In the genomic region with DNA sequence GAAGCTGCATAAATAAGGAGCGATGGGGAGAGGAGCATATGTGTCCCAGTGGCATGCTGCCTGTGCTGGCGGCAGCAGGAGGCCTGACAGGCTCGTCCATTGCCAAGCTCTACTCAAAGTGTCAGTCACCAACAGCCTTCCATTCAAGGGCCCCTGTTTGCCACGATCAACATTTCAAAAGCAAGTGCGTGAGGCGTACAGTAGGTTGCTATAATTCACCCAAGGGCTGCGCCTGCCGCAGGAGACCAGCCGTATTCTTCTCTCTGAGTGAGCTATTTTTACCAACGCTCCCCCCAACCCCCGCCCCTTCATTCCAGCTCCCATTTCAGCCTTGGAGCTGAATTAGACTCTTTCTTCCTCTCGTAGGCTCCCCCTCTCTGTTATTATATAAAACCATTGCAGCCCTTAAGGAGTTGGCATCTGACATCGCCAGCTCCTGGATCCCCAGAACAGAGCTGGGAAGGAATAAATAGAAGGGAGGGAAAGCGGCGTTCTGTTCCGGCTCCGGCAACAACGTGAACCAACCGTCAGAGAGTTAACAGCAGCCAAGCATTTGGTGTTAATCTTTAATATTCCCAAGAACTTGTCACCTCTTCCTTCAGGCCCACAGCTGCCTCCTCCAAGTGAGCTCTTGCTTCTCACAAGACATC, we compare ENCODE assay signal across 8 mouse cellular contexts. TPM values are rescaled to one million over a fixed set of nuclear protein-coding genes. Genes with fewer than 3 reads are reported as not detected.
DNase-seq lines count a peak whose midpoint lies in the region; ATAC-seq and TF ChIP-seq lines count a peak whose summit lies in the region.

No protein-coding gene starts in this region.

- intact Hi-C loops in heart, adult 2 months (cut with DNase I) = no loop called here
- intact Hi-C loops in heart, postnatal 25 days (cut with DNase I) = loop anchor here (5.0 kb wide), 2 partner anchors 92 to 267 kb away; no protein-coding TSS in a partner anchor

- no peaks in the 10 kb centered on the region for H3K79me2 ChIP-seq in heart, adult 2 months (replicated peaks; ENCODE audit: control insufficient read depth, insufficient read depth, low read length)

- peak overlapping the region; percentile 13 for H3K4me2 ChIP-seq in forebrain, embryonic 12.5 days
- H3K4me2 ChIP-seq in hindbrain, postnatal 0 days (ENCODE audit: low read depth, low read length) = peak overlapping the region; percentile 49

- H3K4me3 ChIP-seq in heart, adult 2 months = peak overlapping the region; percentile 10; the same call in 1 of the 2 replicates
- no peak overlapping the region for H3K4me3 ChIP-seq in forebrain, embryonic 12.5 days (replicated peaks)
- no peak overlapping the region for H3K4me3 ChIP-seq in hindbrain, postnatal 0 days (ENCODE audit: low read length)

- no peaks in the 10 kb centered on the region for H3K27me3 ChIP-seq in heart, adult 2 months (ENCODE audit: control insufficient read depth, insufficient read depth, low read length)
- no peaks in the 10 kb centered on the region for H3K27me3 ChIP-seq in forebrain, embryonic 12.5 days
- H3K27me3 ChIP-seq in hindbrain, postnatal 0 days (ENCODE audit: insufficient read depth, low read length) = no peaks in the 10 kb centered on the region

- TF ChIP-seq EP300 in heart, adult 2 months (IDR thresholded peaks at IDR 0.05; ENCODE audit: insufficient read depth, low read depth, low read length) = no peak

- peaks cover 14% of the 10 kb centered on the region for H3K4me1 ChIP-seq in heart, adult 2 months (ENCODE audit: control insufficient read depth, insufficient read depth, low read length)
- peaks cover 47% of the 10 kb centered on the region for H3K4me1 ChIP-seq in forebrain, embryonic 12.5 days
- H3K4me1 ChIP-seq in hindbrain, postnatal 0 days (ENCODE audit: insufficient read depth, low read length) = peaks cover 24% of the 10 kb centered on the region

- no peaks in the 10 kb centered on the region for H3K9me3 ChIP-seq in forebrain, embryonic 12.5 days
- H3K9me3 ChIP-seq in hindbrain, postnatal 0 days (ENCODE audit: low read length) = no peaks in the 10 kb centered on the region

- peak overlapping the region; percentile 64 for H3K27ac ChIP-seq in heart, adult 2 months
- peak overlapping the region; percentile 80 for H3K27ac ChIP-seq in forebrain, embryonic 12.5 days
- H3K27ac ChIP-seq in hindbrain, postnatal 0 days = peak overlapping the region; percentile 72

- H3K36me3 ChIP-seq in heart, adult 2 months (ENCODE audit: control insufficient read depth, insufficient read depth, low read length) = no peaks in the 10 kb centered on the region
- H3K36me3 ChIP-seq in forebrain, embryonic 12.5 days (replicated peaks) = no peaks in the 10 kb centered on the region
- H3K36me3 ChIP-seq in hindbrain, postnatal 0 days (ENCODE audit: insufficient read depth, low read length) = no peaks in the 10 kb centered on the region

- peak in 1 of 2 experiments; percentile 32 for DNase-seq in heart, adult 2 months
- no peak for DNase-seq in heart, postnatal 25 days (ENCODE audit: low spot score)
- peak; percentile 76 for DNase-seq in hindbrain, postnatal 0 days (ENCODE audit: low spot score)
- peak; percentile 50 to 64 for DNase-seq in left cerebral cortex, adult 18-20 months (ENCODE audit: low spot score in 2 of 2)
- DNase-seq in right cerebral cortex, postnatal 14 days = peak; percentile 49
- no peak for DNase-seq in ovary, postnatal 10 days (ENCODE audit: low spot score)
- DNase-seq in gastrocnemius, adult 8-10 months (ENCODE audit: low spot score in 2 of 2) = no peak

- H3K9ac ChIP-seq in heart, adult 2 months (ENCODE audit: low read depth, low read length) = peak overlapping the region; percentile 19
- no peak overlapping the region for H3K9ac ChIP-seq in forebrain, embryonic 12.5 days
- 0 out of 2 replicates have a peak overlapping the region, but pooled peaks have one; percentile 24 for H3K9ac ChIP-seq in hindbrain, postnatal 0 days (replicated peaks; ENCODE audit: low read length)

- no peak for TF ChIP-seq CTCF in heart, adult 2 months (IDR thresholded peaks at IDR 0.05)
- no peak for TF ChIP-seq CTCF in hindbrain, postnatal 0 days (IDR thresholded peaks at IDR 0.05; ENCODE audit: low read depth)

- peak; percentile 75 for ATAC-seq in forebrain, embryonic 12.5 days (ENCODE audit: low FRiP score)
- ATAC-seq in hindbrain, postnatal 0 days = peak; percentile 58

- no peak for TF ChIP-seq POLR2A in heart, adult 2 months (IDR thresholded peaks at IDR 0.05; ENCODE audit: insufficient read depth, low read depth, low read length)

- 9% methylated on average over 19 of the region's 19 CpGs for WGBS in heart, adult 2 months
- 30% methylated on average over 19 of the region's 19 CpGs for WGBS in forebrain, embryonic 12.5 days
- WGBS in hindbrain, postnatal 0 days = 8% methylated on average over 19 of the region's 19 CpGs

RNA-seq across cellular contexts. Expression of a gene that starts 59.5 kb away (rescaled TPM):
- 100 to 1,000 TPM; 382 to 431 TPM for total RNA-seq in heart, adult 2 months (2021)
- 138 and 180 TPM in 2 replicates for polyA plus RNA-seq in heart, adult 2 months (2012; rRNA removed)
- 100 to 1,000 TPM; 450 to 481 TPM for total RNA-seq in heart, postnatal 25 days (2021)
- 764 and 774 TPM in 2 replicates for polyA plus RNA-seq in forebrain, embryonic 12.5 days (2016; fragmentation: Nextera tagmentation; extraction: Ambion mirVana)
- 861 and 986 TPM in 2 replicates for total RNA-seq in hindbrain, postnatal 0 days (2014; rRNA removed)
- polyA plus RNA-seq in hindbrain, postnatal 0 days (2015; fragmentation: Nextera tagmentation; extraction: Ambion mirVana) = 287 and 288 TPM in 2 replicates
- 100 to 1,000 TPM; 475 to 494 TPM for total RNA-seq in left cerebral cortex, adult 18-20 months (2021)
- 100 to 1,000 TPM; 203 to 219 (median 212) TPM for total RNA-seq in gastrocnemius, adult 8-10 months (2022)

Comparison
In these comparisons a context has a peak if more than half of its experiments do, and no peak if none do; other contexts are left out.
1. DNase-seq: peak in hindbrain, postnatal 0 days (single experiment), left cerebral cortex, adult 18-20 months (2 of 2) and right cerebral cortex, postnatal 14 days (single experiment); none in heart, postnatal 25 days (single experiment), ovary, postnatal 10 days (single experiment) and gastrocnemius, adult 8-10 months (0 of 2).
2. Peak in every context shown above with its lines, with median percentiles within 50 percentile points of each other: H3K27ac ChIP-seq.